Mouse (Mus musculus): ENCODE data around the gene Ifitm7. TPM values are rescaled to one million over a fixed set of nuclear protein-coding genes. Genes with fewer than 3 reads are reported as not detected.
"Not testable (repeated sequence)": the region's sequence is repeated elsewhere in the genome, so short reads cannot be mapped to it uniquely, and the experiment has no call there.

The Ifitm7 gene
- polyA plus RNA-seq, 1 experiment: not detected

DNA sequence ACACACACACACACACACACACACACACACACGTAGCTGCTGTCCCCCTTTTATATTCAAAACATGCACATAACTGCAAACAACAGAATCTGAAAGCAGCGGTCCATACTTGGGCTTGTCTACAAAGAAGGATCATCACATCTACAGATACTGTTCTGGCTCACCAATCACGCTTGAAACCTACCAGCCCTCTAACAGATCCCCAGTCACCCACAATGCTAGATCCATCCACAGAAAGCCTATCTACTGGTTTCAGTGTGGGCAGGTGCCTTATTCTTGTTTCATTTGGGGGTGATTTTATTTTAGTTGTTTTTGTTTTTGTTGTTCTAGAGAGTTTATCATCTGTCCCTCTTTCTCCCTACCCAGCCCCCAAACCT is 503 bp downstream of the Ifitm7 start:
- H3K4me3 ChIP-seq (replicated peaks; ENCODE audit: extremely low read depth, low read depth, low read length): no peak overlapping the region
- 66% methylated on average over 3 of the region's 3 CpGs for WGBS
- no peak for DNase-seq
- H3K4me1 ChIP-seq (ENCODE audit: control insufficient read depth, insufficient read depth, low read length): no peaks in the 10 kb centered on the region; the same call in 1 of the 2 replicates
- no peak for TF ChIP-seq POLR2A (IDR thresholded peaks at IDR 0.05; ENCODE audit: borderline replicate concordance, extremely low read depth, low read depth, low read length)

- DNase-seq: no peak
- H3K4me3 ChIP-seq (replicated peaks; ENCODE audit: extremely low read depth, low read depth, low read length): no peak overlapping the region
- TF ChIP-seq CTCF (IDR thresholded peaks at IDR 0.05; ENCODE audit: insufficient read depth, low read length) (no peak), POLR2A (IDR thresholded peaks at IDR 0.05; ENCODE audit: borderline replicate concordance, extremely low read depth, low read depth, low read length) (no peak)
- no peaks in the 10 kb centered on the region; the same call in 1 of the 2 replicates for H3K4me1 ChIP-seq (ENCODE audit: control insufficient read depth, insufficient read depth, low read length)
- 89% methylated on average over 5 of the region's 5 CpGs for WGBS
Measured at GRCm38 (mm10) chr16:13983161-13983560, 3.5 kb downstream of the Ifitm7 start.

- 79% methylated on average over 3 of the region's 3 CpGs for WGBS
- DNase-seq; H3K4me1 ChIP-seq (ENCODE audit: control insufficient read depth, insufficient read depth, low read length); H3K4me3 ChIP-seq (replicated peaks; ENCODE audit: extremely low read depth, low read depth, low read length): not testable (repeated sequence)
Measured at GRCm38 (mm10) chr16:13981726-13982125, 5.0 kb downstream of the Ifitm7 start.

GRCm38 (mm10) chr16:13977026-13977425 is 9.7 kb downstream of the Ifitm7 start:
- not testable (repeated sequence) for H3K4me3 ChIP-seq (replicated peaks; ENCODE audit: extremely low read depth, low read depth, low read length); H3K4me1 ChIP-seq (ENCODE audit: control insufficient read depth, insufficient read depth, low read length); DNase-seq
- 55% methylated on average over 1 of the region's 1 CpGs for WGBS

DNA sequence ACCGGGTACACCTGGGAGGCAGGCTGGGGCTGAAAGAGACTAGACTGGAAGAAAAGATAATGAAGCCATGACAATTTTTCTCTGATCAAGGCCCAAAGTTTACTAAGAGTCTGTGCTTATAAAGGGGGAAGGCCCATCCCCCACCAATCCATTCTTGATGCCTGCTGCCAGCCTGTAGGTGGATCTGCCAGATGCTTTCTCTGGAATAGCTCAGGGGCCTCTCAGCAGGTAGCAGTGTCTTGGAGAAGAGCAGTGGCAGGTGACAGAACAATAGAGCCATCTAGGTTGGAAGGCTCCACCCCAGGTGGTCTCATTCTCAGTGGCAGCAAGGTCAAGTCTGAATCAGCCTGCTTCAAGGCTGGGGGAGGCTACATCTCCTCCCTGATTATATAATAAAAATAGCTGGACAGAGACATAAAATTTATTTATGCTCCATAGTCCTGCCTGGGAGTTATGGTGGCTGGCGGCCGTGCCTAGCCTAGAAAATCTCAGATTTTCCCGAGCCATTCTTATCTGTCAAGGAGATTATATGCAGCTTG is 10.3 kb downstream of the Ifitm7 start:
- WGBS: 85% methylated on average over 4 of the region's 4 CpGs
- DNase-seq; H3K4me3 ChIP-seq (replicated peaks; ENCODE audit: extremely low read depth, low read depth, low read length); H3K4me1 ChIP-seq (ENCODE audit: control insufficient read depth, insufficient read depth, low read length): not testable (repeated sequence)

DNA sequence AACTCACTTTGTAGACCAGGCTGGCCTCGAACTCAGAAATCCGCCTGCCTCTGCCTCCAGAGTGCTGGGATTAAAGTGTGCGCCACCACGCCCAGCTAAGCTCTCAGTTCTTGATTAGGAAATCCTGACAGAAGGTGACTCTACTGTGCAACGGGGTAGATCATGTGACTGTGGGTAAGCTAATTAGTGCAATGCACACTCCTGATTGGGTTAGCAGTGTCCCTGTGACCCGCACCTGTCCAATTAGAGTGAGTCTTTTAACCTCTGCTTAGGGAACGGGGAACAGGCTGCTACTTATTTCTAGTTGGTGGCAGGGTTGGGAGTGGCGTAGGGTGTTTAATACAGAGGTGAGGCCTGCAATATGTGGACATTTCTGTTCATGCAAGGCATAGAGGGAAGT is 14.6 kb downstream of the Ifitm7 start:
- Histone ChIP-seq H3K4me1 (ENCODE audit: control insufficient read depth, insufficient read depth, low read length) (no peaks in the 10 kb centered on the region), H3K4me3 (replicated peaks; ENCODE audit: extremely low read depth, low read depth, low read length) (no peak overlapping the region)
- no peak for DNase-seq
- TF ChIP-seq POLR2A (IDR thresholded peaks at IDR 0.05; ENCODE audit: borderline replicate concordance, extremely low read depth, low read depth, low read length) (no peak), CTCF (IDR thresholded peaks at IDR 0.05; ENCODE audit: insufficient read depth, low read length) (no peak)
- WGBS: 86% methylated on average over 8 of the region's 8 CpGs

GRCm38 (mm10) chr16:13969096-13969495 is 17.6 kb downstream of the Ifitm7 start:
- 70% methylated on average over 1 of the region's 1 CpGs for WGBS
- TF ChIP-seq POLR2A (IDR thresholded peaks at IDR 0.05; ENCODE audit: borderline replicate concordance, extremely low read depth, low read depth, low read length) (no peak), CTCF (IDR thresholded peaks at IDR 0.05; ENCODE audit: insufficient read depth, low read length) (no peak)
- DNase-seq: no peak
- Histone ChIP-seq H3K4me3 (replicated peaks; ENCODE audit: extremely low read depth, low read depth, low read length) (no peak overlapping the region), H3K4me1 (ENCODE audit: control insufficient read depth, insufficient read depth, low read length) (no peaks in the 10 kb centered on the region)

DNA sequence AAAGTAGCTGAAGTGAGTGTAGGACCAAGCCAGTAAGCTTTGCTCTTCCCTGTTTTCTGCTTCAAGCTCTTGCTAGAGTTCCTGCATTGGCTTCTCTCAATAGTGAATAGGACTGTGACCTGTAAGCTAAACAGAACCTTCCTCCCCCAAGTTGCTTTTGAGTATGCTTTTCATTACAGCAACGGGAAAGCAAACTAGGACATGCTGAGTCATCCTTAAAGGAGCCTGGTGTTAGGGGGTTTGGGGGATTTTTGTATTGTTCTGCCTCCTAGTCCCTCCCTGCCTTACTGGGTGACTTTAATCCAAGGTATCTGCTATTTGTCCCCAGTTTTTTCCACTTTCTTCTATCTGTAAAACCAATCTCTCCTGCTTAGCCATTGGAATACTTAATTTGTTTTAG is 24.6 kb downstream of the Ifitm7 start:
- no peak for TF ChIP-seq CTCF (IDR thresholded peaks at IDR 0.05; ENCODE audit: insufficient read depth, low read length)
- TF ChIP-seq POLR2A (IDR thresholded peaks at IDR 0.05; ENCODE audit: borderline replicate concordance, extremely low read depth, low read depth, low read length): no peak
- no peaks in the 10 kb centered on the region for H3K4me1 ChIP-seq (ENCODE audit: control insufficient read depth, insufficient read depth, low read length)
- DNase-seq: no peak
- 12% methylated on average over 1 of the region's 1 CpGs for WGBS
- H3K4me3 ChIP-seq (replicated peaks; ENCODE audit: extremely low read depth, low read depth, low read length): no peak overlapping the region

DNA sequence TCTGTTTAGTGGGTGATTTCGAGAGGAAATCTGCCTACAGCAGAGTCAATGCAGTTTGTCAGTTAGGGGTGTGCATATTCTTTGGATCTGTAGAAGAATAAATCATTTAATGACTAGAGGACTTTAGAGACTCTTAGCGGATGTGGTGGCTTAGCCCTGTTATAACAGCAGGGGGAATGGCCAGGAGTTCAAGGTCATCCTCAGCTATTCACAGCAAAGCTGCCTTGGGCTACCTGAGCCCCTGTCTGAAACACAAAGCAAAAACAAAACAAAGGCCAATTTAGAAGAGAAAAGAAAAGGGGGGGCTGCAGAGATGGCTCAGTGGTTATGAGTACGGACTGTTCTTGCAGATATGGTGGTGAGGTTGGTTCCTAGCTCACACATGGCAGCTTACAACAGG is 35.4 kb downstream of the Ifitm7 start:
- DNase-seq: no peak
- TF ChIP-seq POLR2A (IDR thresholded peaks at IDR 0.05; ENCODE audit: borderline replicate concordance, extremely low read depth, low read depth, low read length): no peak
- TF ChIP-seq CTCF (IDR thresholded peaks at IDR 0.05; ENCODE audit: insufficient read depth, low read length): no peak
- H3K4me3 ChIP-seq (replicated peaks; ENCODE audit: extremely low read depth, low read depth, low read length): no peak overlapping the region
- H3K4me1 ChIP-seq (ENCODE audit: control insufficient read depth, insufficient read depth, low read length): no peaks in the 10 kb centered on the region
- 70% methylated on average over 3 of the region's 3 CpGs for WGBS

- H3K4me1 ChIP-seq (ENCODE audit: control insufficient read depth, insufficient read depth, low read length): no peaks in the 10 kb centered on the region; the same call in none of the 2 replicates
- peak; percentile 54 for DNase-seq
- no peak overlapping the region for H3K4me3 ChIP-seq (replicated peaks; ENCODE audit: extremely low read depth, low read depth, low read length)
- TF ChIP-seq CTCF (IDR thresholded peaks at IDR 0.05; ENCODE audit: insufficient read depth, low read length) (no peak), POLR2A (IDR thresholded peaks at IDR 0.05; ENCODE audit: borderline replicate concordance, extremely low read depth, low read depth, low read length) (no peak)
- 75% methylated on average over 1 of the region's 1 CpGs for WGBS
Measured at GRCm38 (mm10) chr16:13946306-13946705, 40.4 kb downstream of the Ifitm7 start.

- Histone ChIP-seq H3K4me3 (replicated peaks; ENCODE audit: extremely low read depth, low read depth, low read length) (no peak overlapping the region), H3K4me1 (ENCODE audit: control insufficient read depth, insufficient read depth, low read length) (no peaks in the 10 kb centered on the region; the same call in none of the 2 replicates)
- TF ChIP-seq CTCF (IDR thresholded peaks at IDR 0.05; ENCODE audit: insufficient read depth, low read length) (no peak), POLR2A (IDR thresholded peaks at IDR 0.05; ENCODE audit: borderline replicate concordance, extremely low read depth, low read depth, low read length) (no peak)
- 56% methylated on average over 4 of the region's 4 CpGs for WGBS
- DNase-seq: no peak
Measured at GRCm38 (mm10) chr16:13945153-13945552, 41.5 kb downstream of the Ifitm7 start.

Measured in lung, adult 2 months (tissue).